Mouse (Mus musculus) MEL (cell line): Measurements from ENCODE around the gene Duox2. TPM values are rescaled to one million over a fixed set of nuclear protein-coding genes. Genes with fewer than 3 reads are reported as not detected.

Experiments
- DNase-seq: peaks from one replicate; pipeline ENCODE4 v3.0.0; 2011; ENCODE audit warnings: low read depth, low spot score
- H3K27ac ChIP-seq: 2 replicates; pipeline ENCODE4 v1.5.1; 2012; ENCODE audit warnings: low read depth, mild to moderate bottlenecking, control low read depth, low read length, moderate library complexity; ENCODE audit not compliant: control insufficient read depth
- H3K27me3 ChIP-seq, 2 experiments: fragments of 150-350 bp in 1 of 2; sonication (generic) in 1 of 2; 2 replicates each; pipeline ENCODE4 v1.6.1; 2012; ENCODE audit warnings: low read length in 2 of 2, mild to moderate bottlenecking in 2 of 2, improper control_type of control experiment in 1 of 2, moderate library complexity in 1 of 2; ENCODE audit not compliant: insufficient read depth in 2 of 2, control insufficient read depth in 1 of 2
- H3K36me3 ChIP-seq, 2 experiments: 2 replicates each; pipeline ENCODE4 v1.6.1; 2012 to 2014; ENCODE audit warnings: low read length in 2 of 2, improper control_type of control experiment in 1 of 2, inconsistent platforms in 1 of 2, mild to moderate bottlenecking in 1 of 2; ENCODE audit not compliant: insufficient read depth in 2 of 2, control insufficient read depth in 1 of 2
- H3K4me1 ChIP-seq, 2 experiments: fragments of 150-350 bp in 1 of 2; sonication (generic) in 1 of 2; 2 replicates each; pipeline ENCODE4 v1.6.1; 2012; ENCODE audit warnings: low read length in 2 of 2, improper control_type of control experiment in 1 of 2, mild to moderate bottlenecking in 1 of 2; ENCODE audit not compliant: insufficient read depth in 2 of 2, control insufficient read depth in 1 of 2
- H3K4me3 ChIP-seq, 2 experiments: fragments of 150-350 bp in 1 of 2; sonication (generic) in 1 of 2; 2 replicates each; pipeline ENCODE4 v1.5.1; 2012; ENCODE audit warnings: low read depth in 2 of 2, low read length in 2 of 2, mild to moderate bottlenecking in 2 of 2, moderate library complexity in 2 of 2, control low read depth in 1 of 2, improper control_type of control experiment in 1 of 2; ENCODE audit not compliant: control insufficient read depth in 1 of 2, insufficient read depth in 1 of 2
- H3K79me2 ChIP-seq: 2 replicates; pipeline ENCODE4 v1.6.1; 2012; ENCODE audit warnings: mild to moderate bottlenecking, low read length, moderate library complexity; ENCODE audit not compliant: control insufficient read depth, poor library complexity, insufficient read depth
- H3K9ac ChIP-seq: 2 replicates; pipeline ENCODE4 v1.6.1; 2012; ENCODE audit warnings: low read depth, mild to moderate bottlenecking, control low read depth, low read length, moderate library complexity; ENCODE audit not compliant: control insufficient read depth, poor library complexity, severe bottlenecking
- H3K9me3 ChIP-seq: fragments of 150-350 bp; sonication (generic); replicated peaks from 2 replicates; pipeline ENCODE4 v1.6.1; 2012; ENCODE audit warnings: mild to moderate bottlenecking, low read length, improper control_type of control experiment, moderate library complexity; ENCODE audit not compliant: insufficient read depth
- CTCF ChIP-seq, 3 experiments: IDR thresholded peaks in 2 of 3; conservative IDR thresholded peaks in 1 of 3; 2 replicates each; pipeline ENCODE4 v1.5.1; 2011 to 2012; ENCODE audit warnings: low read length in 3 of 3, low read depth in 2 of 3, mild to moderate bottlenecking in 2 of 3, improper control_type of control experiment in 1 of 3, inconsistent platforms in 1 of 3, mixed read lengths in 1 of 3, moderate library complexity in 1 of 3; ENCODE audit not compliant: control insufficient read depth in 1 of 3, insufficient read depth in 1 of 3, poor library complexity in 1 of 3, severe bottlenecking in 1 of 3
- GABPA ChIP-seq: IDR thresholded peaks from 2 replicates; pipeline ENCODE4 v1.6.1; 2012; ENCODE audit warnings: low read depth, mild to moderate bottlenecking, inconsistent platforms, low read length, improper control_type of control experiment, moderate library complexity
- MAZ ChIP-seq: IDR thresholded peaks from 2 replicates; pipeline ENCODE4 v1.6.1; 2012; ENCODE audit warnings: low read depth, mild to moderate bottlenecking, inconsistent platforms, low read length, improper control_type of control experiment
- MXI1 ChIP-seq: IDR thresholded peaks from 2 replicates; pipeline ENCODE4 v1.6.1; 2011; ENCODE audit warnings: mild to moderate bottlenecking, low read depth, low read length, improper control_type of control experiment
- MYC ChIP-seq: IDR thresholded peaks from 2 replicates; pipeline ENCODE4 v1.6.1; 2011; ENCODE audit warnings: low read depth, mild to moderate bottlenecking, low read length, improper control_type of control experiment, moderate library complexity
- POLR2A ChIP-seq, 2 experiments: IDR thresholded peaks; 2 replicates each; pipeline ENCODE4 v1.6.1; 2011 to 2012; ENCODE audit warnings: low read length in 2 of 2, mild to moderate bottlenecking in 2 of 2, control low read depth in 1 of 2, improper control_type of control experiment in 1 of 2, low read depth in 1 of 2, moderate library complexity in 1 of 2; ENCODE audit not compliant: control insufficient read depth in 1 of 2, insufficient read depth in 1 of 2, poor library complexity in 1 of 2
- RCOR1 ChIP-seq: IDR thresholded peaks from 2 replicates; pipeline ENCODE4 v1.6.1; 2012; ENCODE audit warnings: low read depth, mild to moderate bottlenecking, inconsistent platforms, low read length, improper control_type of control experiment
- SMC3 ChIP-seq: IDR thresholded peaks from 2 replicates; pipeline ENCODE4 v1.6.1; 2011; ENCODE audit warnings: low read depth, low read length, improper control_type of control experiment
- USF2 ChIP-seq, 2 experiments: IDR thresholded peaks; 2 replicates each; pipeline ENCODE4 v1.6.1; 2011 to 2012; ENCODE audit warnings: improper control_type of control experiment in 2 of 2, low read length in 2 of 2, borderline replicate concordance in 1 of 2, inconsistent platforms in 1 of 2, low read depth in 1 of 2, mild to moderate bottlenecking in 1 of 2; ENCODE audit not compliant: insufficient read depth in 1 of 2
- ZNF384 ChIP-seq: IDR thresholded peaks from 2 replicates; pipeline ENCODE4 v1.6.1; 2012; ENCODE audit warnings: low read depth, mild to moderate bottlenecking, inconsistent platforms, low read length, improper control_type of control experiment
- polyA plus RNA-seq, 2 experiments: library from polyadenylated mRNA; stranded (reverse) in 1 of 2; unstranded in 1 of 2; fragments of >175 nt in 1 of 2; fragments of >200 nt in 1 of 2; gene quantifications; 2 replicates each; pipeline versions ENCODE4 v1.2.1 to v1.2.4; 2012; ENCODE audit warnings: low replicate concordance in 2 of 2, low read depth in 1 of 2; ENCODE audit not compliant: insufficient read length in 2 of 2, insufficient read depth in 1 of 2, missing spikeins in 1 of 2
- total RNA-seq: library from RNA; depleted of rRNA; stranded (reverse); fragments of 300-350 nt; gene quantifications from 2 replicates; pipeline ENCODE4 v1.2.3, GENCODE M21; 2012

The Duox2 gene
- total and polyA plus RNA-seq, 3 experiments: not detected

DNA sequence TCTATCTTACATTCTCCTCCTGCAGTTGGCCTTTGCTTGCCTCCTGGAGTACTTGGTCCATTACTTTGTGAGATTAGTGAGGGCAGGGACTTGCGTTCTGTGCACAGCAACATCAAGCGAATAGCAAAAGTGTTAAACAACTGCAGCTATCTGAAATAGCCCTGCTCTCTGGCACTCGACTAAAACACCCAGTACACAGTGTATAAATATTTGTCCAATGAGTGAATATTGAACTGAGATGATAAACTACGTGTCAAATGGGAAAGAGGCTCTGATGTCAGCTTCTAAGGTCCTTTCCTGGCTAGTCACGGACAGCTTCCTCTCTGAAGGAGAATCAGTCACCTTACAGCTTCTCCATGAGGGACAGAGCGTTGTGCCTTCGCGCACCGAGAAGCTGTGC lies 14.2 kb downstream of the Duox2 start:
- Histone ChIP-seq H3K4me1 (no peaks in the 10 kb centered on the region), H3K27ac (no peak overlapping the region), H3K79me2 (no peaks in the 10 kb centered on the region), H3K36me3 (no peaks in the 10 kb centered on the region), H3K27me3 (no peaks in the 10 kb centered on the region), H3K4me3 (no peak overlapping the region), H3K9me3 (no peaks in the 10 kb centered on the region), H3K9ac (no peak overlapping the region)
- TF ChIP-seq SMC3 (no peak), GABPA (no peak)
- no peak for DNase-seq

DNA sequence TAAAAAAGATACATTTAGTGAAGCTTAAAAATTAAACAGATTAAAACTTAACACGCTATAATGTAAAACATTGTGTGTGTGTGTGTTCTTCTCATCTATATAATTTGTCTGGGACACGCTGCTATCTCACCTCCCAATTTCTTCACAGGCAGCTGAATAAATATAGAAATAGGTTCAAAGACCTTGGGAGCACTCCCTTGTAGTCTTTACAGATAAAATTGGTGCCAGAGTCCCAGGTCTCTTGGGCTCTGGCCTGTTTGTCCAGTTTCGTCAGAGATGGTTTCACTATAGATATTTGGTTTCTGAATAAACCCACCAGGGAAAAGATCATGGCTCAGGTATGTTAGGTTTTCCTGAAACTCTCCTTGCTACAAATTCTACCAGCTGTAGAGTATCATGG lies 19.5 kb downstream of the Duox2 start:
- peaks cover 0 to 2% of the 10 kb centered on the region in 2 experiments; a peak in 2 of 4 replicates for H3K27me3 ChIP-seq
- TF ChIP-seq POLR2A (IDR thresholded peaks at IDR 0.05; ENCODE audit: control insufficient read depth in 1 of 2, insufficient read depth in 1 of 2, low read depth in 1 of 2, low read length in 2 of 2, poor library complexity in 1 of 2) (no peak), RCOR1 (no peak), ZNF384 (no peak)
- no peaks in the 10 kb centered on the region for H3K36me3 ChIP-seq
- H3K9me3 ChIP-seq: no peaks in the 10 kb centered on the region
- no peak overlapping the region for H3K27ac ChIP-seq
- H3K9ac ChIP-seq: no peak overlapping the region
- no peaks in the 10 kb centered on the region for H3K79me2 ChIP-seq
- no peak for DNase-seq
- H3K4me3 ChIP-seq: no peak overlapping the region
- H3K4me1 ChIP-seq: no peaks in the 10 kb centered on the region

DNA sequence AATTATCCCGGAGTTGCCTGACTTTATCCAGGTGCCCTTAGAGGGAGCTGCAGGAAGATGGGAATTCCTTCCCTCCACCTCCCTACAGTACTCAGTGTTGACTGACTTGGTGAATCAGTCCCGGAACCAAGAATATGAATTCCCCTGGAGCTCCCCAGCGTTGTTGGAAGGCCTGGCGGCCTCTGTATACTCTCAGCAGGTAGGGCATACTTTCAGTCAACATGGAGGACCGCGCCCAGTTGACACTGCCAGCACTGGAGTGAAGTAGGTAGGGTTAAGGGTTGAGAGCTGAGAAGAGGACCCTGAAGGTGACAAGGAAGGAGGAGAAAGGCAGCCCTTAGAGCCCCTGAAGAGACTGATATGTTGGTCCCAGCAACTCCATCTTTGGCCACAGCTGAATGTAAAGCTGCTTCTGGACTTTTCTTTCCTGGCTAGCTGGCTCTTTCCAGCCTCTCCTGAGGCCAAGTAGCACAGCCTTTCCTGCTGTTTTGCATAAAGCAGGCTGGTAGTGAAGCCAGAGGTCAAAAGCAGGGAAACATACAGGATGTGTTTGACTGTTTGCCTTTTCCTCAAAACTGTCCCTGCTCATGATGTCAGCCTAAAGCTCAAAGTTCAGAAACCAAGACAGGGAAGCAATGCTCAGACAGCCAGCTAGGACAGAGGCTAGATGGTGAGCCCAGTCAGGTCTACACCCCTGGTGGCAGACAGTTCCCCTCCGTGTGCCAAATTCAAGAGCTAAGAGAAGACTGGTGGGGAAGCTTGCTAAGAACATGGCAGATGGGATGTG lies 31.6 kb downstream of the Duox2 start:
- peaks cover 0 to 4% of the 10 kb centered on the region in 2 experiments; a peak in 2 of 4 replicates for H3K36me3 ChIP-seq
- H3K9ac ChIP-seq: no peak overlapping the region
- no peaks in the 10 kb centered on the region for H3K79me2 ChIP-seq
- TF ChIP-seq USF2 (IDR thresholded peaks at IDR 0.05; ENCODE audit: borderline replicate concordance in 1 of 2, insufficient read depth in 1 of 2, low read depth in 1 of 2, low read length in 2 of 2) (no peak), MXI1 (no peak), MAZ (no peak), MYC (no peak), CTCF (IDR thresholded peaks at IDR 0.05 in 2 of 3, conservative IDR thresholded peaks at IDR 0.05 in 1 of 3; ENCODE audit: control insufficient read depth in 1 of 3, insufficient read depth in 1 of 3, low read depth in 2 of 3, low read length in 3 of 3, poor library complexity in 1 of 3, severe bottlenecking in 1 of 3) (no peak)
- peaks cover 0 to 17% of the 10 kb centered on the region in 2 experiments; a peak in 2 of 4 replicates for H3K4me1 ChIP-seq
- no peak overlapping the region for H3K4me3 ChIP-seq
- no peaks in the 10 kb centered on the region for H3K9me3 ChIP-seq
- DNase-seq: no peak
- peaks cover 0 to under 1% of the 10 kb centered on the region in 2 experiments; a peak in 1 of 4 replicates for H3K27me3 ChIP-seq
- no peak overlapping the region for H3K27ac ChIP-seq
